Mouse (Mus musculus) small intestine, adult 2 months (tissue): ENCODE measurements around the gene Akap13. TPM values are rescaled to one million over a fixed set of nuclear protein-coding genes. Genes with fewer than 3 reads are reported as not detected.

Experiments used
- H3K27ac ChIP-seq: fragments of 200-500 bp; 2 replicates; pipeline ENCODE4 v1.5.1; 2012; ENCODE audit warnings: low read depth, low read length, control low read depth, inconsistent platforms; ENCODE audit not compliant: insufficient read depth
- H3K27me3 ChIP-seq: fragments of 200-500 bp; 2 replicates; pipeline ENCODE4 v1.6.1; 2012; ENCODE audit warnings: mild to moderate bottlenecking, moderate library complexity, low read length, inconsistent platforms; ENCODE audit not compliant: control insufficient read depth, insufficient read depth
- H3K36me3 ChIP-seq: fragments of 200-500 bp; 2 replicates; pipeline ENCODE4 v1.6.1; 2012; ENCODE audit warnings: mild to moderate bottlenecking, low read length, control low read depth, inconsistent platforms; ENCODE audit not compliant: control insufficient read depth, insufficient read depth
- H3K4me1 ChIP-seq: fragments of 200-500 bp; 2 replicates; pipeline ENCODE4 v1.6.1; 2012; ENCODE audit warnings: low read length, inconsistent platforms, mixed read lengths; ENCODE audit not compliant: control insufficient read depth, insufficient read depth, insufficient read length
- H3K4me3 ChIP-seq: fragments of 200-500 bp; 2 replicates; pipeline ENCODE4 v1.5.1; 2012; ENCODE audit warnings: low read depth, mild to moderate bottlenecking, control low read depth, inconsistent platforms, low read length, moderate library complexity
- CTCF ChIP-seq: fragments of 200-500 bp; IDR thresholded peaks from 2 replicates; pipeline ENCODE4 v1.5.1; 2012; ENCODE audit warnings: low read depth, mild to moderate bottlenecking, control low read depth, inconsistent platforms, low read length, moderate library complexity, mixed read lengths; ENCODE audit not compliant: insufficient replicate concordance, insufficient read length; ENCODE audit errors: extremely low read depth
- POLR2A ChIP-seq: fragments of 200-500 bp; IDR thresholded peaks from 2 replicates; pipeline ENCODE4 v1.6.1; 2012; ENCODE audit warnings: low read depth, mild to moderate bottlenecking, control low read depth, inconsistent platforms, low read length, moderate library complexity
- WGBS: fragments of 180-500 bp; shearing (Covaris S2); methylation state at CpG from one replicate; pipeline ENCODE4 v1.1.7; 2018; 5-methylcytosine and 5-hydroxymethylcytosine counted together
- polyA plus RNA-seq: library from polyadenylated mRNA; depleted of rRNA; stranded (reverse); fragments of >200 nt; gene quantifications from 2 replicates; pipeline ENCODE4 v1.2.3, GENCODE M21; 2012

The Akap13 gene
- polyA plus RNA-seq, 1 experiment, result 15.8 TPM

DNA sequence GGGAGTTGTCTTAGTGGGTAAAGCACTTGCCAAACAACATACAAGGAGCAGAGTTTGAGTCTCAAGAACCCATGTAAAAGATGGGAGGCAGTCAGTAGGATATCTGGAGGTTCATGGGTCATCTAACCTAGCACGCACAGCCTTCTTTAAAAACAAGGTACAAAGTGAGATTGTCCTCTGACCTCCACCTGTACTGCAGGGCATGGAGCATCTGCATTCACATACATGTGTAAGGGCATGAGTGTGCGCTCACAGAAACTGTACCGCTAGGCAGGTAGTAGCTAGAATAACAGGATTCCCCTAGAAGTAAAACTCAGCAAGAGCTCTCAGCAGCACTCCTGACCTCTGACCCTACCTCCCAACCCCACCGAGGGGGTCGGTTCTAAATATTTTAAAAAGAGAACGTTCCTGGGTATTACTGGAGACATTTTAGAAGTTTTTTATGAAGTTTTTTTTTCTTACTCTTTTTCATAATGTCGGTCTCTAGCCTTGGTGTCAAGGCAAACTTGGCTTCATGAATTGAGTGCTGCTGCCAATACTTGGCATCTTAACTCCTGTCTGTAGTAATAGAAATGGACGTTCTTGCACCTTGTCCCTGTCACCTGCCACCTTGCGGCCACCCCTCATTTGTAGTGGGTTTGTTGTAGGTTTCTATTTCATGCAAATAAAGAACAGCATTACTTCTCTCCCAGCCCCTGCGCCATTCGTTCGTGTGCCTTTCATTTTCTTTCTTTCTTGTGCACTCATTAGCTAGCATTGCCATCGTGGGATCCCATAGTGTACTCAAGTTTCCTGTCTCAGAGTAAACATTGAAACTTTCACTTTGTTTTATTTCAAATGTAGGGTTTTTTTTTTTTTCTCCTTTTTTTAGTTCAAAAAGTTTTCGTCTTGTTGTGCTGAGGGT, 61.6 kb downstream of the Akap13 start:
- Histone ChIP-seq H3K4me1 (peaks cover 3% of the 10 kb centered on the region; the same call in 1 of the 2 replicates), H3K27ac (no peak overlapping the region), H3K36me3 (no peaks in the 10 kb centered on the region), H3K4me3 (no peak overlapping the region), H3K27me3 (no peaks in the 10 kb centered on the region)
- TF ChIP-seq CTCF (no peak), POLR2A (no peak)
- WGBS, result 84% methylated on average over 14 of the region's 14 CpGs

DNA sequence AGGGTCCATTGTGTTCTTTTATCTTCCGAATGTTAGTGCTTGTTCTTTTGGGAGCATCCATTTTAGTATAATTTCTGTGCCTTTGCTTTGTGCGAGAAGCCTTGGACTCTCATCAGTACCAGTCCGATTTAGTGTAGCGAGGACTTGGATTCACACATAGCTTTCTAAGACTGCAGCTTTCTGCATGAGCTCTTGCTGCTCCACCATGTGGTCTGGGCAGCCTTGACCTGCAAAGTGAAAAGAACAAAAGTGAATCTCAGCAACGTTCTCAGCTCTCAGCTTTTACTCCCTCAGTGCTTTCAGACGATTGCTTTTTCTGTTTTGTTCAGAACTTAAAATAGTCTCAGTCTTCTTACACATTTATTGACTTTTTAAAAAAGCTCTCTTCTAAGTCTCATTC, 65.2 kb downstream of the Akap13 start:
- TF ChIP-seq POLR2A, result no peak
- TF ChIP-seq CTCF, result no peak
- WGBS, result 83% methylated on average over 6 of the region's 6 CpGs
- Histone ChIP-seq H3K4me1 (peaks cover 5% of the 10 kb centered on the region; the same call in 1 of the 2 replicates), H3K27me3 (no peaks in the 10 kb centered on the region), H3K4me3 (no peak overlapping the region), H3K36me3 (no peaks in the 10 kb centered on the region), H3K27ac (no peak overlapping the region)

DNA sequence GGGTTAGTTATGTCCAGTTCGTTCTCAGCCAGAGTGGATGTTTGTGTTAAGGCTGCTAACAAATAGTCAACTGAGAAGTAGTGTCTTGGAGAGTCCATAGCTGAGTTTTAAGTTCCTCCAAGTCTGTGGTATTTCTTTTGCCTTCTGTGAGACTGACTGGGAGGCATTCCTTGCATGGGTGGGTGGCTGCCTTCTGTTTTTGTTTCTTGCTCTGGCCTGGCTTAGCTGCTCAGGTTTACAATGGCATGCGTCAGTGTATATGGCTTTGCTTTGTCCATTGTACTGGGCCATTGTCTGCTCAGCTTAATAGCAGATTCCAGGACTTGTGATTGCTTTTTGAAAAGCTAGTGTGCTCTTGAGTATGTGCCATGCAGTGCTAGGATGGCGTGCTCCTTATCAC, 65.9 kb downstream of the Akap13 start:
- 58% methylated on average over 3 of the region's 3 CpGs for WGBS
- H3K4me1 ChIP-seq, result peaks cover 7% of the 10 kb centered on the region; the same call in 1 of the 2 replicates
- no peaks in the 10 kb centered on the region for H3K36me3 ChIP-seq
- no peak for TF ChIP-seq POLR2A
- no peak for TF ChIP-seq CTCF
- H3K4me3 ChIP-seq, result no peak overlapping the region
- H3K27me3 ChIP-seq, result no peaks in the 10 kb centered on the region
- no peak overlapping the region for H3K27ac ChIP-seq

DNA sequence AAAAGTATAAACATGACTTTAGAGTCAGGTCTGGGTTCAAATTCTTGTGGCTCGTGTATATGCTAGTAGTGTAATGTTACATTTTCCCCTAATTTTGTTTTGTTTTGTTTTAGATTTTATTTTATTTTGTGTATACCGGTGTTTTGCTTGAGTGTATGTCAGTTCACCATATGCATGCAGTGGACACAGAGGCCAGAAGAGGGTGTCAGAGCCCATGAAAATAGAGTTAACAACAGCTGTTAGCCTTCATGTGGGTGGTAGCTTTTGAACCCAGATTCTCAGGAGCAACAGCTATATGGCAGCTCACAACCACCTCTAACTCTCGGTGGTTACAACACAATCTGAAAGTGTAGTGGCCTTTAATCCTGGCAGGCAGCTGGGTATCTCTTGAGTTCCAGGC, 66.9 kb downstream of the Akap13 start:
- H3K27me3 ChIP-seq, result no peaks in the 10 kb centered on the region
- TF ChIP-seq POLR2A (no peak), CTCF (no peak)
- no peak overlapping the region for H3K4me3 ChIP-seq
- 80% methylated on average over 3 of the region's 3 CpGs for WGBS
- H3K27ac ChIP-seq, result no peak overlapping the region
- H3K4me1 ChIP-seq, result peaks cover 6% of the 10 kb centered on the region; the same call in 1 of the 2 replicates
- H3K36me3 ChIP-seq, result no peaks in the 10 kb centered on the region

DNA sequence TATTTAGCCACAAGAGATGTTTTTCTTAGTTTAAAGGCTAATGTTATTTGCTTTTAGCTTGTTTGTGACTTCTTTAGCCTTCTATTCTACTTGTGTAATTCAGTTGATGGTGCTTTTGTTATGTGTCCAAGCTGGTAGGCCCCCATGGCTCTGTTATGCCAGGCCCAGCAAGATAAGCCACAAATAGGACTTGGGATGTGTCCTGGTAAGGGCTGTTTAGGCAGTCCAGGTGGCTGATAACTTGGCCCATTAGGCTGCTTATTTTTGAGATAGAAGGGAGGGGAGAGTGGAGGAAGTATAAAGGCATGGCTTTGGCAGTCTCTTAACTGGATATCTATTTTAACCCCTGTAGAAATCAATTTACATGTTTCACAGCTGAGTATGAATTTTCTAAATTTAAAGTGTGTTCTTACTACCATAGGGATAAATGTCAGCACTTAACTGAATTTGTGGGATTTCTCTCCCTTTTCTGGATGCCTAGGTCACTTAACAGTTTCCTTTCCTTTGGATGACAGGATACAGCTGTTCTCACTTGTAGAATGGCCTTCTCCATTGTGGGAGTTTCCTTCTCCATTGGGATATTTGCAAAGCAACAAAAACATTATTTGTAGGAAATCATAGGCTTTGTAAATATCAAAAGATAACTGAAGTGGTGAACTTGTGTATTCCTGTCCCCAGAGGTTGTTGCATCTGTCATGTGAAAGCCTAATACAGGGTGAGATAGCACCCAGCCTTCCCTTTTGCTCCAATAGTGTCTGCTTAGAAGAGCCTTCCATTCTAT, 69.6 kb downstream of the Akap13 start:
- H3K4me3 ChIP-seq, result no peak overlapping the region
- H3K27me3 ChIP-seq, result no peaks in the 10 kb centered on the region
- TF ChIP-seq CTCF, result no peak
- peaks cover 6% of the 10 kb centered on the region; the same call in 1 of the 2 replicates for H3K4me1 ChIP-seq
- no peaks in the 10 kb centered on the region for H3K36me3 ChIP-seq
- no peak overlapping the region for H3K27ac ChIP-seq

DNA sequence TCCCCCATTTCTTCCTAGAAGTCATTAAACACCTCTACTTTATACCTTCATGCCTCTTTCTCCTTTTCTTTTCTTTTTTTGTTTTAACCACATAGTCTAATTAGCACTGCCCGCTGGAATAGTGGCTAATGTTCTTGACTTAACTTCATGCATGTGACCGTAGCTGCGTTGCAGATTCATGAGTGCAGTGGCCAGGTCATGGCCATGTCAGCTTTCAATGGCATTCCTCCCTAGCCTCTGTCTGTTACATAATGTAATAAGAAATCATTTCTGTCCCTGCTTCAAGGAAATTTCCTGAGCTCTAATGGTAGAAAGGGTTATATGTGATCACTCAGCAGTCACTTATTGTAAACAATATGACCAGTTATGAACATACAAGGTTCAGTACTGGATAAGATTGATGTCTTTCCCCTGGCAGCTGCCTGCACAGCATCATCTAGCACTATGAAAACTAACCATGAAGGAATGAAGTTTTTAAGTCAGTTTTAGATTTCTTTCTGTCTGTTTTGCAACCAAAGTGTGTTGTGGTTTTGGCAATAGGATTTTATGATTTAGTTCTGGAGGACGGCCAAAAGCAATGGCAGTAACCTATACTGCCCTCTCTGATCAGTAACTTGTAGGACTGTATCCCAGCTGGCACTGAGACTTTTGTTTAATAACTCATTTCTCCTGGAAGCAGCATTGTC, 70.5 kb downstream of the Akap13 start:
- TF ChIP-seq CTCF, result no peak
- no peak for TF ChIP-seq POLR2A
- no peak overlapping the region for H3K4me3 ChIP-seq
- no peaks in the 10 kb centered on the region for H3K27me3 ChIP-seq
- no peak overlapping the region for H3K27ac ChIP-seq
- H3K4me1 ChIP-seq, result peaks cover 6% of the 10 kb centered on the region; the same call in 1 of the 2 replicates
- 55% methylated on average over 4 of the region's 4 CpGs for WGBS
- no peaks in the 10 kb centered on the region for H3K36me3 ChIP-seq
